Mouse (Mus musculus) embryonic facial prominence, embryonic 14.5 days (tissue): ENCODE data around the gene Map3k15. TPM values are rescaled to one million over a fixed set of nuclear protein-coding genes. Genes with fewer than 3 reads are reported as not detected.

ENCODE experiments used
- ATAC-seq: fragments of 200-750 bp; cut with Nextera tagmentation; 2 replicates; pipeline ENCODE4 v1.8.0; 2017; ENCODE audit warnings: low read depth, moderate number of reproducible peaks, moderate TSS enrichment
- DNase-seq: peaks from one replicate; pipeline ENCODE4 v3.0.0-alpha.2; 2015; ENCODE audit warnings: low spot score
- H3K27ac ChIP-seq: fragments of 300-500 bp; sonication (generic); replicated peaks from 2 replicates; pipeline ENCODE4 v1.5.1; 2014; ENCODE audit warnings: low read depth, mild to moderate bottlenecking, low read length, moderate library complexity
- H3K27me3 ChIP-seq: fragments of 300-500 bp; sonication (generic); replicated peaks from 2 replicates; pipeline ENCODE4 v1.6.1; 2014; ENCODE audit warnings: low read length; ENCODE audit not compliant: control insufficient read depth, insufficient read depth
- H3K36me3 ChIP-seq: fragments of 300-500 bp; sonication (generic); 2 replicates; pipeline ENCODE4 v1.6.1; 2014; ENCODE audit warnings: low read length, mixed read lengths; ENCODE audit not compliant: control insufficient read depth, insufficient read depth
- H3K4me1 ChIP-seq: fragments of 300-500 bp; sonication (generic); 2 replicates; pipeline ENCODE4 v1.6.1; 2014; ENCODE audit warnings: antibody characterized with exemption, low read length; ENCODE audit not compliant: control insufficient read depth, insufficient read depth
- H3K4me2 ChIP-seq: fragments of 300-500 bp; sonication (generic); 2 replicates; pipeline ENCODE4 v1.6.1; 2014; ENCODE audit warnings: low read depth, mild to moderate bottlenecking, low read length, moderate library complexity, mixed read lengths
- H3K4me3 ChIP-seq: fragments of 300-500 bp; sonication (generic); 2 replicates; pipeline ENCODE4 v1.5.1; 2014; ENCODE audit warnings: low read depth, mild to moderate bottlenecking, low read length
- H3K9ac ChIP-seq: fragments of 300-500 bp; sonication (generic); 2 replicates; pipeline ENCODE4 v1.6.1; 2014; ENCODE audit warnings: low read depth, mild to moderate bottlenecking, low read length, moderate library complexity, mixed read lengths
- H3K9me3 ChIP-seq: fragments of 300-500 bp; sonication (generic); 2 replicates; pipeline ENCODE4 v1.6.1; 2016; ENCODE audit warnings: low read length; ENCODE audit not compliant: control insufficient read depth
- WGBS: fragments of 180-500 bp; shearing (Covaris S2); extraction: QIAGEN DNeasy Blood & Tissue Kit; methylation state at CpG from one replicate; pipeline ENCODE4 v1.1.7; 2014; 5-methylcytosine and 5-hydroxymethylcytosine counted together
- polyA plus RNA-seq: library from polyadenylated mRNA; unstranded; fragments of >200 nt; fragmentation: Nextera tagmentation; extraction: Ambion mirVana; gene quantifications from 2 replicates; pipeline ENCODE4 v1.2.1, GENCODE M21; 2014

Map3k15 gene
- polyA plus RNA-seq, 1 experiment from 2014 or later: 0.13 TPM

DNA sequence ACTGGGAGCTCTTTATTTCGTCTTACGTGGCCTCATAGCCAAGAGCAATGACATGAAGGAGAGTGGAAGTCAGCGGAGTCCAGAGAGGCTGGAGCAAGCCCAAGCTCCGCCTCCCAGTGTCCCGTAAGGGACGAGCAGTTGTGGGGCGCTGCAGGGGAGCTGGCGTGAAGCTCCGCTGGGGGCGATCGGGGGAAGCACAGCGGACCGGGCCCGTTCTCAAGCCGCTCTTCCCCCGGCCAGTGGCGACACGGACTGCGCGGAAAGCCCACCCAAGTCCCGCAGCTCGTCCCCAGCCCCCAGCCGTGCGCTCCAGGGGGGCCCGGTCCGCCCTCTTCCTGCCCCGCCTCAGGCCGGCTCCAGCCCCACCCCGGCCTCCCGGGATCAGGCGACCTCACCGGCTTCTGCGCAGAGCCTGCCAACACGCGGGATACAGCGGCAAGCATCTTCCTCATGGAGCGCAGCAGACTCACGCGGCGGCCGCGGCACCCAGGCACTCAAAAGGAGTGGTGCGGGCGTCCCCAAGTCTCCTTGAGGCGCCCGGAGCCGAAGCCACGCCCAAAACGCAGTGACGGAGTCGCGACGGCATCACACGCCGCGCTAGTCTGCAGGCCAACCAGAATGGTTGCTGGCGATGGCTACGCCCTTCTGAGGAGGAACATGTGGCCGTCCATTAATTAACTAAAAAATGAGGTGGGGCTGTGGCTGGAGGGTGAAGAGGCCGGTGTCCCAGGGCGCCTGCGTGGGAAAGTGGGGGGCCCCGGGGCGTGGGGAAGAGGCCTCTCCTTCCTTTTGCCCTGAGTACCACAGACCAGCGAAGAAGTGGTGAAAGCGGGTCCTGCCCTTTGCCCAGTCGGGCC is 149.9 kb downstream of the Map3k15 start, which contains the start of gene Pdha1:
Pdha1 (minus strand) TSS at position 553 of the 857 bp plus-strand sequence.
- H3K4me3 ChIP-seq: peak within 1 kb of the TSS; percentile 60
- H3K9ac ChIP-seq: peak within 1 kb of the TSS; percentile 82
- peak within 1 kb of the TSS; percentile 94 for H3K27ac ChIP-seq
- peaks cover 4% of the 10 kb centered on the region; the same call in 1 of the 2 replicates for H3K4me1 ChIP-seq
- 25% methylated on average over 23 of the region's 67 CpGs for WGBS
- DNase-seq: peak; percentile 95
- peak within 1 kb of the TSS; percentile 67 for H3K4me2 ChIP-seq
- H3K36me3 ChIP-seq: no peaks in the 10 kb centered on the region
- ATAC-seq: peak; percentile 98
- 0 out of 2 replicates have a peak, but pooled peaks cover 4% of the 10 kb centered on the region for H3K27me3 ChIP-seq
- no peaks in the 10 kb centered on the region for H3K9me3 ChIP-seq

DNA sequence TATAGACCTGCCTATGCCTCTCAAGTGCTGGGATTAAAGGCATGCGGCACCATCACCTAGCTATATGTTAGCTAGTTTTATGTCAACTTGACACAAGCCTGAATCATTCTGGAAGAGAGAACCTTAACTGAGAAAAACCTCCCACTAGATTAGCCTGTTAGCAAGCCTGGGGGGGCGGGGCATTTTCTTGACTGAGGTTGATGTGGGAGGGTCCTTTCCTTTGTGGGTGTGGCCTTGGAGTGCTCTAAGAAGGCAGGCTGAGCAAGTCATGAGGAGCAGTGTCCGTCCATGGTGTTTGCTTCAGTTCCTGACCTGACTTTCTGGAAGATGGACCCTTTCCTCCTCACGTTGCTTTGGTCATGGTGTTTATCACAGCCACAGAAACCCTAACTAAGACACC is 158.6 kb downstream of the Map3k15 start:
- DNase-seq (no peak), ATAC-seq (no peak)
- Histone ChIP-seq H3K27ac (no peak overlapping the region), H3K4me3 (no peak overlapping the region), H3K4me1 (no peaks in the 10 kb centered on the region), H3K36me3 (no peaks in the 10 kb centered on the region), H3K27me3 (no peaks in the 10 kb centered on the region), H3K9ac (no peak overlapping the region), H3K4me2 (no peak overlapping the region), H3K9me3 (no peaks in the 10 kb centered on the region)
- 75% methylated on average over 4 of the region's 4 CpGs for WGBS

DNA sequence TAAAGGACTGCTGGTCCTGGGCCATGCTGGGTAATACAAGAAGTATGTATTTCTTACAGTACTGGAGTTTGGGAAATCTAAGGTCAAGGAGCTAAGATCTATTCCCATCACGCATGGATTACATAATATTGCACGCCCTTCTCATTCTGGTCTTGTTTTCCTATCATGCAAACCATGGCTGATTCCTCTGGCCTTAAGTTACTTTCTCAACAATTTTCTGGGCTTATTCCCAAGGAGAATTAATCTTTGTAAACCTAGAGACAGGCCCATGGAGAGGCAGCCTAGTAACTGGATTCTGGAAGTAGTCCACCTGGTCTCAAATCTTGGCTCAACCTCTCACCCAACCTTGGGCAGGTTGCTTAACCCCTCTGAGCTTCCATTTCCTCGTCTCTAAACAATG is 159.2 kb downstream of the Map3k15 start:
- no peaks in the 10 kb centered on the region for H3K4me1 ChIP-seq
- no peak for ATAC-seq
- 80% methylated on average over 3 of the region's 3 CpGs for WGBS
- no peak overlapping the region for H3K9ac ChIP-seq
- no peak overlapping the region for H3K4me2 ChIP-seq
- H3K36me3 ChIP-seq: no peaks in the 10 kb centered on the region
- H3K27me3 ChIP-seq: no peaks in the 10 kb centered on the region
- no peak overlapping the region for H3K27ac ChIP-seq
- H3K4me3 ChIP-seq: no peak overlapping the region
- H3K9me3 ChIP-seq: no peaks in the 10 kb centered on the region
- DNase-seq: no peak

DNA sequence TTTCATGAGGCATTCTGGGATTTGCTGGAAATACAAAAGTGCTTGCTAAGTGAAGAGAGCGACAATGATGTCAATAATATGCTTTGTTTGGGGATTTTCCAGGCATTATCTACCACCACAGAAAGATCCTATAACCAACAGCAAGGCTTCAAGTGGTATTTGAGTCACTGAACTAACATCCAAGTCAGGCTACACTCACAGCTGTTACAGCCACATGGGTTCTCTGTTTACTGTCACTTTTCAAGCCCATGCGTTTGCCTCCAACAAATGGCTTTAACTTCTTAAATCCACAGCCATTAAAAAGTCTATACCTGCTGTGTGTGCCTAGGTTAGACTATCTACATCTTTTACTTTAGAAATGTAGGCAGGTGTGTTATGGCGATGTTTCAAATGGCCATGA is 160.6 kb downstream of the Map3k15 start:
- Histone ChIP-seq H3K9me3 (no peaks in the 10 kb centered on the region), H3K27ac (no peak overlapping the region), H3K4me3 (no peak overlapping the region), H3K36me3 (no peaks in the 10 kb centered on the region), H3K9ac (no peak overlapping the region), H3K4me2 (no peak overlapping the region), H3K27me3 (no peaks in the 10 kb centered on the region), H3K4me1 (no peaks in the 10 kb centered on the region)
- 81% methylated on average over 3 of the region's 3 CpGs for WGBS
- ATAC-seq (no peak), DNase-seq (no peak)

DNA sequence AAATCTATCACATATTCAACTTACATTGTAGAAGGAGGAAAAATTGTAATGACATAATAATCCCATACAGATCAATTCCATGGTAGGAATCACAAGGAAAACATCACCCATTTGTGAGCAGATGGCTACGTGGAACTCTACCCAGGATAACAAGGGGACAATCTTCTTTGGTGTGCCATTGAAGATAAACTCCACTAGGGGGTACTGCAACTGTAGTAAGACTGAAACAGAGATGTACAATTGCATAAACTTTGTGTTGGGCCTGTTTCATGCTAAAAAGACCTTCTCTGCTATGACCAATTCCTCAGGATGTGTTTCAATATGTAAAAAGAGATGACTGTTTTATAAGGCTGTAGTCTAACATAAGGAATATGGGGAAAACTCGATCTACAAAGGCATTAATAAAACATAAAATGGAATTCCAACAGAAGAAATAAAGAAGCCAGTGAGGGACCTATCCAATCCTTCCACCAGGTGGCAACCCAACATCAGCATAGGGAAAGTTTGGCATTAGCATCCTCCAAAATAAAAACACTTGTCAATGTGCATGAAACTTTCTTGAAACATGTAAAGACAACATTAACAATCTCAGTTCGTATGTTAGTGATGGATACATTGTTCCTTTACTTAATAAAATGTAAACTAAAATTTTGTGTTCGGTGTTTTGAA is 165.0 kb downstream of the Map3k15 start:
- 55% methylated on average over 4 of the region's 4 CpGs for WGBS
- ATAC-seq: no peak
- Histone ChIP-seq H3K4me2 (no peak overlapping the region), H3K9me3 (no peaks in the 10 kb centered on the region), H3K4me1 (no peaks in the 10 kb centered on the region), H3K9ac (no peak overlapping the region), H3K27me3 (no peaks in the 10 kb centered on the region), H3K4me3 (no peak overlapping the region), H3K27ac (no peak overlapping the region), H3K36me3 (no peaks in the 10 kb centered on the region)
- DNase-seq: no peak

DNA sequence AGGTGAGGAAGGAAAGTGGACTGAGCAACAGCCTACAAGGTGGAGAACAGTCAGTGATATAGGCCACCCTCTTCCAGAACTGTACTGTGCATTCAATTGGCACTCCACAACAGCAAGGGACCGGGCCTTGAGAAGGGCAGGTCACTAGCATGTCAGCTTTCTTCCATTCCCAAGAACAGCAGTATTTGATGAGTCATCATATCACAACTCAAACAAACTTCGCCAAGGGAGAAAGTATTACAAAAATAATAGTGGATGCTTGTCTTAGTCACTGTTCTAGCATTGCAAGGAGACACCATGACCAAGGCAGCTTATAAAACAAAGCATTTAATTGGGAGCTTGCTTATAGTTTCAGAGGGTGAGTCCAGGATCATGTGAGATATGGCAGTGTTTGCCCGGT is 176.0 kb downstream of the Map3k15 start:
- Histone ChIP-seq H3K4me2 (no peak overlapping the region), H3K36me3 (no peaks in the 10 kb centered on the region), H3K27me3 (no peaks in the 10 kb centered on the region), H3K9me3 (no peaks in the 10 kb centered on the region), H3K4me3 (no peak overlapping the region), H3K9ac (no peak overlapping the region), H3K4me1 (no peaks in the 10 kb centered on the region), H3K27ac (no peak overlapping the region)
- DNase-seq (no peak), ATAC-seq (no peak)
- 84% methylated on average over 3 of the region's 3 CpGs for WGBS

DNA sequence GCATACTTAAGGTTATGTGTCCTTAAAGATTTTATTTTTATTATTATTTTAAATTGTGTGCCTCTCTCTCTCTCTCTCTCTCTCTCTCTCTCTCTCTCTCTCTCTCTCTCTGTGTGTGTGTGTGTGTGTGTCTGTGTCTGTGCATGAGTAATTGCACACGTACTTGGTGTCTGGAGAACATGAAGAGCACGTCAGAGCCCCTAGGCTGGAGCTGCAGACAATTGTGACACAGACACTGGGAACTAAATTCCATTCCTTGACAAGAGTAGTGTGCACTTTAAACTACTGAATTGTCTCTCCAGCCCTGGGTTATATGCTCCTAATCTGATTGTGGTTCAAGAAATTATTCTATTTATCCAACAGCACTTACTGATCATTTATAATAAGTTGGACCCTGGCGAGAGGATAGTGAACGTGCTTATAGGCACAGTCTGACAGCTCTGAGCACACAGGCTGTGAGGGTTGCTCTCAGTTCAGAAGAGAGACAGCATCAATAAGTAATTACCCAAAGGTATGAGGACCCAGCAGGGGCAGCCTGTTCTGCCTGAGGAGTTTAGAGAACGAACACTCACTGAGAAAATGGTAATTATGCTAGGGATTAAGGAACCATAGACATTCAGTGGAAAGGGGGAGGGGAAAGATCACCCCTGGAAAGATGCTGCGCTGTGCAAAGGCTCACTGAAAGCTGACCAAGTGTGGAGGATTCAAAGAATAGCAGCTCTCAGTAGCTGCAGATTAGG is 178.2 kb downstream of the Map3k15 start:
- WGBS: 37% methylated on average over 6 of the region's 6 CpGs
- DNase-seq: no peak
- Histone ChIP-seq H3K4me3 (no peak overlapping the region), H3K9ac (no peak overlapping the region), H3K9me3 (no peaks in the 10 kb centered on the region), H3K27ac (no peak overlapping the region), H3K4me2 (no peak overlapping the region), H3K4me1 (no peaks in the 10 kb centered on the region), H3K27me3 (no peaks in the 10 kb centered on the region), H3K36me3 (no peaks in the 10 kb centered on the region)
- ATAC-seq: no peak

DNA sequence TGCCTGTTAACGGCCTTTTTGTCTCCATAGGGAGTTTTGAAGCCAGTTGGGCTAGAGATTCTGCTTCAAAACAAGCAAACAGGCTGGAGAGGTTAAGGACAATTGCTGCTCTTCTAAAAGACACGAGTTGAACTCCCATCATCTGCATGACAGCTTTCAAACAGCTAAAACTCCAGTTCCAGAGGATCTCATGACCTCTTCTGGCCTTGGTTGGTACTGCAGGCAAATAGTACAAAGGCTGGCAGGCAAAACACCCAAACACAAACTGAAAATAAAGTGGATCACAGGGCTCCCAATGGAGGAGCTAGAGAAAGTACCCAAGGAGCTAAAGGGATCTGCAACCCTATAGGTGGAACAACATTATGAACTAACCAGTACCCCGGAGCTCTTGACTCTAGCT is 181.9 kb downstream of the Map3k15 start:
- WGBS: 3% methylated on average over 3 of the region's 3 CpGs

More for the DNA sequence above, 181.9 kb downstream of the Map3k15 start:
- H3K36me3 ChIP-seq: no peaks in the 10 kb centered on the region
- no peak overlapping the region for H3K9ac ChIP-seq
- H3K4me2 ChIP-seq: no peak overlapping the region
- ATAC-seq (no peak), DNase-seq (peak; percentile 40)
- H3K27me3 ChIP-seq: no peaks in the 10 kb centered on the region
- H3K9me3 ChIP-seq: no peaks in the 10 kb centered on the region
- H3K4me1 ChIP-seq: no peaks in the 10 kb centered on the region
- H3K4me3 ChIP-seq: no peak overlapping the region
- H3K27ac ChIP-seq: no peak overlapping the region
